Mouse (Mus musculus): ENCODE results near the gene Map3k10. TPM values are rescaled to one million over a fixed set of nuclear protein-coding genes. Genes with fewer than 3 reads are reported as not detected.

Map3k10 gene
- polyA plus RNA-seq, 1 experiment, result 27.1 TPM

DNA sequence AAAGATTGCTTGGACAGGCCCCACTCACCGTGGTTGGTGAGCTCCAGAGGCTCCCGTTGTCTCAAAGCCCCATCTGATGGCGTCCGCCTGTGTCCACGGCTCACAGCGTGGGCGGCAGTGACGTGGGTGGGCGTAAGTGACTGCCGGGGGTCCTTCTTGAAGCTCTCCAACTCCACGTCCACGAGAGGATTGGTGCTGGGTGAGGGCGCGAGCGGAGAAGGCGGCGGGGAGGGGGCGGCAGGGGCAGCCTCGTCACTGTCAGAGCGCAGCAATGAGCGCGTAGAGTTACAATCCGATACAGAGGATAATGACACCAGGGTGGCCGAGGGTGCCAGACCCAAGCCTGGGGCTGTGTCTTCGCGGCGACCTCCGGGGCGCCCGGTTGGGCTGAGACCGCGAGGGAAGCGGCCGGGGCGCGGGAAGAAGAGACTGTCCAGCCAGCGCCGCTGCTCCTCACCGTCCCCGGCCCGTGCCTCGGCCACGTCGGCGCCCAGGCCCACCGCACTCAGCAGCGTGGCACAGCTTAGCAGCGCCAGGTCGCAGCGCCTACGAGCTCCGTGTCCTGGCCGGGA, 16.5 kb downstream of the Map3k10 start:
- no peak for DNase-seq
- TF ChIP-seq CTCF (IDR thresholded peaks at IDR 0.05; ENCODE audit: insufficient read depth, low read length) (no peak), POLR2A (IDR thresholded peaks at IDR 0.05; ENCODE audit: borderline replicate concordance, extremely low read depth, low read depth, low read length) (no peak)
- H3K4me3 ChIP-seq (replicated peaks; ENCODE audit: extremely low read depth, low read depth, low read length), result no peak overlapping the region
- WGBS, result 47% methylated on average over 50 of the region's 53 CpGs
- H3K4me1 ChIP-seq (ENCODE audit: control insufficient read depth, insufficient read depth, low read length), result no peaks in the 10 kb centered on the region

DNA sequence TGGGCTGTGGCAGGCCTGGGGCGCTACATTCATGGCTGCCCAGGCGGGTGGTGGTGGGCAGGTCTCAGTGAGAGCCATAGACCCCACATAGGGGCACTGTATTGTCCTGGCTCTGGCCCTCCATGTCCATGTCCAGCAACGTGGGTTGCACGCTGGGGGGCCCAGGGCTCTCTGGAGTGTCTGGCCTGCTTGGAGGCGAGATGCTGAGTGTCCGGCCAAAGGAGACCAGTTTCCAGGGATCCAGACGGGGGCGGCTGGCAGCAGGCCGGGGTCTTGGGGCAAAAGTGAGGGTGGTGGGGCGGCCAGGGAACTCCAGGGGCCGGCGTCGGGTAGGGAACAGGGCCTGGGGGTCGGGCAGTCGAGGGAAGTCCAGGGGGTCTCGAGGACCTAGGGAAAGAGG, 17.8 kb downstream of the Map3k10 start:
- WGBS, result 88% methylated on average over 16 of the region's 16 CpGs
- H3K4me1 ChIP-seq (ENCODE audit: control insufficient read depth, insufficient read depth, low read length), result no peaks in the 10 kb centered on the region
- no peak for TF ChIP-seq CTCF (IDR thresholded peaks at IDR 0.05; ENCODE audit: insufficient read depth, low read length)
- TF ChIP-seq POLR2A (IDR thresholded peaks at IDR 0.05; ENCODE audit: borderline replicate concordance, extremely low read depth, low read depth, low read length), result no peak
- no peak overlapping the region for H3K4me3 ChIP-seq (replicated peaks; ENCODE audit: extremely low read depth, low read depth, low read length)
- no peak for DNase-seq

DNA sequence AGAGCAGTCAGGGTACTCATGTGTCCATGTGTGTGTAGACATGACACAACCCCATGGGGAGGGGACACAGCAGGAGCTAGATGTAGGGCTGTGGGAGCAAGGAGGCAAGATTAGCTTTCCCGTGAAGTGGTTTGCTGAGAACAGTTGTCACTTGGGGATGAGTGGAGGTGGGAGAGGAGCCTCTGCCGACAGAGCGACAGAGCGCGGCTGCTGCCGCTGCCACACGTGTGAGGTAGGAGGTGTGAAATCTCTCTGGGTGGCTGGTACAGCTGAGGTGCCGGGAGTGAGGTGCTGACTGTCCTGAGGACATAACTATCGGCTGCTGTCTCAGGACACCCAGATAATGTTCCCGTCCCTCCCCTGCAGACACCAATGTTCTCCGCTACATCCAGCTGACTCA, 18.9 kb downstream of the Map3k10 start:
- Histone ChIP-seq H3K4me1 (ENCODE audit: control insufficient read depth, insufficient read depth, low read length) (no peaks in the 10 kb centered on the region), H3K4me3 (replicated peaks; ENCODE audit: extremely low read depth, low read depth, low read length) (no peak overlapping the region)
- no peak for TF ChIP-seq POLR2A (IDR thresholded peaks at IDR 0.05; ENCODE audit: borderline replicate concordance, extremely low read depth, low read depth, low read length)
- TF ChIP-seq CTCF (IDR thresholded peaks at IDR 0.05; ENCODE audit: insufficient read depth, low read length), result no peak
- no peak for DNase-seq
- 38% methylated on average over 11 of the region's 11 CpGs for WGBS

DNA sequence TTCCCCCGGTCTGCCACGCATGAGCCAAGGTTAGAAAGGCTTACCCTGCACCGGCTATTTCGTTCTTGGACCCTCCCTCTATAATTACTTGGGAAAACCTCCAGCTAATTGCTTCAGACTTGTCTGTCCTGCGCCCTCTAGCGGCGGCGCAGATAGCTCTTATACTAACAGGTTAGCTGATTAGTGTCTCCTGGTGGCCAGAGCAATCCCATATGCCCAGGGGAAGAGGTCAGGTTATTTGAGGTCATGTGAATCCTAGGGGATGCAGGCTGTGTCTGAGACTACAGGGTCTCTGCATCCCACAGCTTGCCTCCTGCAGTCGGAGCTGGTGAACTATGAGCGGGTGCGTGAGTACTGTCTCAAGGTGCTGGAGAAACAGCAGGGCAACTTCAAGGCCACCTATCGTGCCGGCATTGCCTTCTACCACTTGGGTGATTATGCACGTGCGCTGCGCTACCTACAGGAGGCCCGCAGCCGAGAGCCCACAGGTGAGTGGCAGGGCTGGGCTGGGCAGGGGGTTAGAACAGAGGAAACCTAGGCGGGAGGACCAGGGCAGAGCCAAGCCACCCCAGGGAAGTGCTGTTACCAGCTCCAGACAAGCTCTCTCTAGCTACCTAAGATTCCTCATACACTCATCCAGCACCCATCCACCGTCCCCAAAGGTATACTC, 19.7 kb downstream of the Map3k10 start:
- no peaks in the 10 kb centered on the region for H3K4me1 ChIP-seq (ENCODE audit: control insufficient read depth, insufficient read depth, low read length)
- TF ChIP-seq POLR2A (IDR thresholded peaks at IDR 0.05; ENCODE audit: borderline replicate concordance, extremely low read depth, low read depth, low read length), result no peak
- TF ChIP-seq CTCF (IDR thresholded peaks at IDR 0.05; ENCODE audit: insufficient read depth, low read length), result peak; percentile 39; the same call in 1 of the 2 replicates
- peak; percentile 16 for DNase-seq
- WGBS, result 61% methylated on average over 20 of the region's 20 CpGs
- no peak overlapping the region for H3K4me3 ChIP-seq (replicated peaks; ENCODE audit: extremely low read depth, low read depth, low read length)

DNA sequence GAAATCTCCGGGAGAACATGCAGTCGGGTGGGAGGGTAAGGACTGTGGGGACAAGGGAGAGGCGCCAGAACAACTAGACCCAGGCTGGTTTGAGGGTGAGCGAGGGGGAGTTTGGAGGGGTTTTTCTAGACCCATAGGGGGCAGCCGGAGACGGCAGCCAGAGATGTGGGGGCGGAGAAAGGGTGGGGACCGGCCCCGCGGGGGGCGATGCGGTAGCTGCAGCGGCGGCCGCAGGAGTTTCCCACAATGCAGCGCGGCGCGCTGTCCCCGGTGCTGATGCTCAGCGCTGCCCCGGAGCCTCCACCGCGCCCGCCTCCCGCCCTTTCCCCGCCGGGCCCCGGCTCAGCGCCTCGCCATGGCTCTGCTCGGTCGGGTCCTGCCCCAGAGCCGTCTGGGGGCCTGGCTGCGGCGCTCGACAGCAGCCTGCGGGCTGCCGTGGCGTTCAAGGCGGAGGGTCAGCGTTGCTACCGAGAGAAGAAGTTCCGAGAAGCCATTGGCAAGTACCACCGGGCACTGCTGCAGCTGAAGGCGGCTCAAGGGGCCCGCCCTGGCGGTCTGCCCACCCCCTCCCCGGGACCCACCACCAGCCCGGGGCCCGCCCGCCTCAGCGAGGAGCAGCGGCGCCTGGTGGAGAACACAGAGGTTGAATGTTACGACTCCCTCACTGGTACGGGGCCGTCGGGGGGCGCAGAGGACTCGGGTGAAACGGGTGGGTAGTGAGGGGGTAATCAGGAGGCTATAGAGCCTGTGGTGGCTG, 20.5 kb downstream of the Map3k10 start, which contains the start of gene Ttc9b:
Ttc9b (plus strand) TSS at position 235 of the 757 bp plus-strand sequence.
- no peak for DNase-seq
- no peak within 1 kb of the TSS for H3K4me3 ChIP-seq (replicated peaks; ENCODE audit: extremely low read depth, low read depth, low read length)

DNA sequence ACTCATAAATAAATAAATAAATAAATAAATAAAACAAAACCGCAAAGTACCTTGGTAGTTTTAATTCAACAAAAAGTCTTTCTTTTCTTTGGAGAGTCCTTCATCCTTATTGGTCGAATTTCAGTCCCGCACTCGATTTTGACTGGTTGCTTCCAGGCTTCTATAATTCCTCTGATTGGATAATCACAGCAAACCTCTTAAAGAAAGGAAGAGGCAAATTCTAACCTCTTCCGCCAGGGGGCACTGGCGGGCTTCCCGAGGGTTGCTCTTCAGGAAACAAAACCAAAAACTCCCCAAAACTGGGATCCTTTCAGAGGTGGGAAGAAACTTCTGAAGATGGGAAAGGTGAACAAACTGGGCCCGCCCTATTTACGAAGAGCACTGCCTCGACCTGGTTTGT, 23.4 kb downstream of the Map3k10 start:
- DNase-seq, result peak; percentile 58
- no peaks in the 10 kb centered on the region for H3K4me1 ChIP-seq (ENCODE audit: control insufficient read depth, insufficient read depth, low read length)
- no peak overlapping the region for H3K4me3 ChIP-seq (replicated peaks; ENCODE audit: extremely low read depth, low read depth, low read length)
- TF ChIP-seq CTCF (IDR thresholded peaks at IDR 0.05; ENCODE audit: insufficient read depth, low read length), result peak; percentile 78
- no peak for TF ChIP-seq POLR2A (IDR thresholded peaks at IDR 0.05; ENCODE audit: borderline replicate concordance, extremely low read depth, low read depth, low read length)
- WGBS, result 5% methylated on average over 10 of the region's 10 CpGs

More for the DNA sequence above, 20.5 kb downstream of the Map3k10 start, which contains the start of gene Ttc9b:
- no peak for TF ChIP-seq CTCF (IDR thresholded peaks at IDR 0.05; ENCODE audit: insufficient read depth, low read length)
- TF ChIP-seq POLR2A (IDR thresholded peaks at IDR 0.05; ENCODE audit: borderline replicate concordance, extremely low read depth, low read depth, low read length), result no peak
- H3K4me1 ChIP-seq (ENCODE audit: control insufficient read depth, insufficient read depth, low read length), result no peaks in the 10 kb centered on the region
- 5% methylated on average over 54 of the region's 62 CpGs for WGBS

DNA sequence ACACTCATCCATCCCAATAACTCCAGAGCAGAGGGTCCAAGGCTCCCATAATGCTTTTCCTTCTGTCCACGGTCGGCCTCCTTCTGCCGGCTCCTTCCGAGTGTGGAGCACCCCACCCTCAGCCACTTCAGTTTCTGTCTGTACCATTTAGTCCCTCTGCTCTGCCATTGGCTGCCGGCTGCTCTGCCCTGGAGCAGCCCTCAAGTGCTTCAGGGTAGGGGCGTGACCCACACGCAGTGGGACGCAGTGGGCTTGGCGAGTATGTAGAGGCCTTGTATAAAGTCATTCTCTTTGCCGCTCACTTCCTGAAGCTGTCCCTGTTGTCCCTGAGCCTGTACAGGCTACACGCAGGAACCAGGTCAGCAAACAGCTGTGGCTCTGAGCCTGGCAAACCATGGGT, 24.7 kb downstream of the Map3k10 start:
- no peak for TF ChIP-seq POLR2A (IDR thresholded peaks at IDR 0.05; ENCODE audit: borderline replicate concordance, extremely low read depth, low read depth, low read length)
- no peak for TF ChIP-seq CTCF (IDR thresholded peaks at IDR 0.05; ENCODE audit: insufficient read depth, low read length)
- no peaks in the 10 kb centered on the region for H3K4me1 ChIP-seq (ENCODE audit: control insufficient read depth, insufficient read depth, low read length)
- 68% methylated on average over 11 of the region's 11 CpGs for WGBS
- H3K4me3 ChIP-seq (replicated peaks; ENCODE audit: extremely low read depth, low read depth, low read length), result no peak overlapping the region
- DNase-seq, result no peak

DNA sequence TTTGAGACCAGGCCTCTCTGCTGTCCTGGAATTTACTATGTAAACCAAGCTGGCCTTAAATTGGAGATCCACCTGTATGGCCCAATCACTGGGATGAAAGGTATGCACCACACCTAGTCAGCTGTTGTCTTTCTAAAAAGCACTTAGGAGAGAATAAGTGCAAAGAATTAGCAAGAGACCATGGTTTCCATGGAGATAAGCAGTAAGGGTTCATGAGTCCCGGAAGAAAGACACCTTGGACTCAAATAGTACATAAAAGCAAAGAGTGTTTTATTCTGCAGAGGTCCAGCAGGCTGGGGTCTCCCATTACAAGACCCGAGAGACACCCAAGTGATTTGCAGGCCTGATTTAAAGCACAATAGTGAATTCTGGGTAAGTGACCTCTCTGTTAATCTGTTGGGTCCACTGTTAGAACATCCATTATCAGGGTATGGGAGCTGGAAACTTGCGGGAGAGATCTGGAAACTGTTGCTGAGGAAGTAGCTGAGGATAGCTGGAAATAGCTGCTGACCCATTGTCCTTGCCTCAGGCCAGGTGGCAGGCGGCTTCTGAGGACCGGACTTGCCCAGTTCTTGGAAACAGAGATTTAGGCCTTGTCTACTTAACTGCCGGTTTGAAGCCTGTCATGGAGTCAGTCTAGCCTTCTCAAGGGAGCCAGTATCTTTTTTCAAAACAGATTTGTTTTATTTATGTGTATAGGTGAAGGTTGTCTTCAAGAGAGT, 27.0 kb downstream of the Map3k10 start:
- whole genome bisulfite sequencing, result 75% methylated on average over 6 of the region's 6 CpGs
- TF ChIP-seq CTCF (IDR thresholded peaks at IDR 0.05; ENCODE audit: insufficient read depth, low read length) (no peak), POLR2A (IDR thresholded peaks at IDR 0.05; ENCODE audit: borderline replicate concordance, extremely low read depth, low read depth, low read length) (no peak)
- Histone ChIP-seq H3K4me3 (replicated peaks; ENCODE audit: extremely low read depth, low read depth, low read length) (no peak overlapping the region), H3K4me1 (ENCODE audit: control insufficient read depth, insufficient read depth, low read length) (no peaks in the 10 kb centered on the region)
- DNase-seq, result no peak

DNA sequence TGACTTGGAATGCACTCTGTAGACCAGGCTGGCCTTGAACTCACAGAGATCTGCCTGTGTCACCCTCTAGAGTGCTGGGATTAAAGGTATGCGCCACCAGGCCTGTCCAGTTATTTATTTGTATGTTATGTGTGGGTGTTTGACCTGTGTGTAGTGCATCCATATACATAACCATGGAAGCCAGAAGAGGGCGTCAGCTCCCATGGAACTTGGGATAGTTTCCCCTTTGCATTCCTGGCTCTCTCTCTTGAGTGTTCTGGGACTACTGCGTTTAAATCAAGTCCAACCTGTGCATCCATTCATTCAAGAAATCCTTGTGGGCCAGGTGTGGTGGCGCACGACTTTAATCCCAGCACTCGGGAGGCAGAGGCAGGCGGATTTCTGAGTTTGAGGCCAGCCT, 27.9 kb downstream of the Map3k10 start:
- WGBS, result 81% methylated on average over 7 of the region's 7 CpGs
- Histone ChIP-seq H3K4me3 (replicated peaks; ENCODE audit: extremely low read depth, low read depth, low read length) (no peak overlapping the region), H3K4me1 (ENCODE audit: control insufficient read depth, insufficient read depth, low read length) (no peaks in the 10 kb centered on the region)
- TF ChIP-seq POLR2A (IDR thresholded peaks at IDR 0.05; ENCODE audit: borderline replicate concordance, extremely low read depth, low read depth, low read length) (no peak), CTCF (IDR thresholded peaks at IDR 0.05; ENCODE audit: insufficient read depth, low read length) (no peak)
- DNase-seq, result no peak
